Mouse (Mus musculus) ES-E14 (cell line): ENCODE results near the gene Arhgap45. TPM values are rescaled to one million over a fixed set of nuclear protein-coding genes. Genes with fewer than 3 reads are reported as not detected.

Source experiments
- DNase-seq: peaks from one replicate; pipeline ENCODE4 v3.0.0-alpha.2; 2013; ENCODE audit warnings: low read depth, low spot score
- H3K27ac ChIP-seq: 2 replicates; pipeline ENCODE4 v1.5.1; 2012; ENCODE audit warnings: low read depth, mild to moderate bottlenecking, low read length, moderate library complexity, mixed read lengths; ENCODE audit not compliant: poor library complexity, insufficient read depth, severe bottlenecking
- H3K36me3 ChIP-seq: 2 replicates; pipeline ENCODE4 v1.6.1; 2012; ENCODE audit warnings: mild to moderate bottlenecking, low read length, moderate library complexity, mixed read lengths; ENCODE audit not compliant: control insufficient read depth, poor library complexity, insufficient read depth, severe bottlenecking
- H3K4me1 ChIP-seq, 2 experiments: fragments of 150-350 bp in 1 of 2; sonication (generic) in 1 of 2; 2 replicates each; pipeline ENCODE4 v1.6.1; 2012; ENCODE audit warnings: low read length in 2 of 2, mild to moderate bottlenecking in 1 of 2, mixed read lengths in 1 of 2; ENCODE audit not compliant: control insufficient read depth in 2 of 2, insufficient read depth in 2 of 2, poor library complexity in 1 of 2
- H3K4me3 ChIP-seq, 2 experiments: fragments of 150-350 bp in 1 of 2; sonication (generic) in 1 of 2; 2 replicates each; pipeline ENCODE4 v1.5.1; 2012; ENCODE audit warnings: low read length in 2 of 2, low read depth in 1 of 2, mild to moderate bottlenecking in 1 of 2, mixed read lengths in 1 of 2; ENCODE audit not compliant: insufficient read depth in 1 of 2, poor library complexity in 1 of 2, severe bottlenecking in 1 of 2
- H3K9ac ChIP-seq: 2 replicates; pipeline ENCODE4 v1.6.1; 2012; ENCODE audit warnings: low read depth, mild to moderate bottlenecking, low read length, mixed read lengths; ENCODE audit not compliant: poor library complexity, insufficient read depth, severe bottlenecking
- H3K9me3 ChIP-seq: fragments of 150-350 bp; sonication (generic); 2 replicates; pipeline ENCODE4 v1.6.1; 2012; ENCODE audit warnings: low read depth, mild to moderate bottlenecking, low read length; ENCODE audit not compliant: control insufficient read depth, insufficient read depth
- CHD2 ChIP-seq: IDR thresholded peaks from 2 replicates; pipeline ENCODE4 v1.6.1; 2014; ENCODE audit warnings: mild to moderate bottlenecking, low read depth, low read length, inconsistent platforms
- HCFC1 ChIP-seq: IDR thresholded peaks from 2 replicates; pipeline ENCODE4 v1.6.1; 2012; ENCODE audit warnings: low read length, inconsistent platforms, borderline replicate concordance; ENCODE audit not compliant: insufficient read depth
- MAFK ChIP-seq: IDR thresholded peaks from 2 replicates; pipeline ENCODE4 v1.6.1; 2014; ENCODE audit warnings: mild to moderate bottlenecking, low read depth, low read length, inconsistent platforms; ENCODE audit not compliant: insufficient read depth
- ZC3H11A ChIP-seq: IDR thresholded peaks from 2 replicates; pipeline ENCODE4 v1.6.1; 2012; ENCODE audit warnings: low read depth, mild to moderate bottlenecking, inconsistent platforms, low read length, borderline replicate concordance
- ZNF384 ChIP-seq: IDR thresholded peaks from 2 replicates; pipeline ENCODE4 v1.6.1; 2012; ENCODE audit warnings: low read depth, low read length, inconsistent platforms
- in situ Hi-C, 2 experiments: fragments of 600-800 bp; cut with MboI; formaldehyde crosslinking; loops; one replicate each; pipeline ENCODE4 v1.15.1; 2025; ENCODE audit warnings: low sequenced_read_pairs in 2 of 2, inconsistent platforms in 1 of 2; ENCODE audit not compliant: unreplicated experiment in 2 of 2
- total RNA-seq: library from RNA; depleted of rRNA; stranded (reverse); fragments of 300-350 nt; gene quantifications from 2 replicates; pipeline ENCODE4 v1.2.3, GENCODE M21; 2012

Gene Arhgap45
- total RNA-seq, 1 experiment = 17.0 TPM

GRCm38 (mm10) chr10:80013609-80014008 lies 2.8 kb upstream of the Arhgap45 start:
- TF ChIP-seq CHD2 = no peak
- no peak for TF ChIP-seq ZNF384
- no peak for TF ChIP-seq MAFK
- no peak for TF ChIP-seq ZC3H11A
- TF ChIP-seq HCFC1 = no peak
- in situ Hi-C loops = no loop called here
- Histone ChIP-seq H3K9me3 (no peaks in the 10 kb centered on the region), H3K27ac (no peak overlapping the region), H3K9ac (peak overlapping the region; percentile 8; the same call in 1 of the 2 replicates), H3K36me3 (peaks cover 9% of the 10 kb centered on the region; the same call in 1 of the 2 replicates), H3K4me3 (peak overlapping the region; percentile 22 to 36; a peak in 3 of 4 replicates), H3K4me1 (peaks cover 5 to 25% of the 10 kb centered on the region in 2 experiments; a peak in 3 of 4 replicates)
- DNase-seq = no peak

GRCm38 (mm10) chr10:80014484-80015290 lies 1.8 kb upstream of the Arhgap45 start:
- in situ Hi-C loops = no loop called here
- no peak overlapping the region for H3K27ac ChIP-seq
- no peaks in the 10 kb centered on the region for H3K9me3 ChIP-seq
- no peak for DNase-seq
- H3K9ac ChIP-seq = no peak overlapping the region
- no peak for TF ChIP-seq ZC3H11A
- no peak for TF ChIP-seq CHD2
- H3K4me1 ChIP-seq = peaks cover 5 to 28% of the 10 kb centered on the region in 2 experiments
- peak overlapping the region; percentile 22 to 36; a peak in 2 of 4 replicates for H3K4me3 ChIP-seq
- peaks cover 6% of the 10 kb centered on the region; the same call in 1 of the 2 replicates for H3K36me3 ChIP-seq

GRCm38 (mm10) chr10:80015583-80015982 lies 870 bp upstream of the Arhgap45 start:
- in situ Hi-C loops = no loop called here
- Histone ChIP-seq H3K4me1 (peaks cover 5 to 32% of the 10 kb centered on the region in 2 experiments), H3K4me3 (no peak overlapping the region), H3K9ac (no peak overlapping the region), H3K9me3 (no peaks in the 10 kb centered on the region), H3K36me3 (peaks cover 2% of the 10 kb centered on the region; the same call in 1 of the 2 replicates), H3K27ac (no peak overlapping the region)
- no peak for DNase-seq
- TF ChIP-seq MAFK (no peak), ZNF384 (no peak), ZC3H11A (no peak), HCFC1 (no peak), CHD2 (no peak)

- Histone ChIP-seq H3K27ac (no peak overlapping the region), H3K9ac (no peak overlapping the region), H3K9me3 (no peaks in the 10 kb centered on the region), H3K36me3 (peaks cover 5% of the 10 kb centered on the region; the same call in 1 of the 2 replicates), H3K4me1 (peaks cover 5 to 41% of the 10 kb centered on the region in 2 experiments), H3K4me3 (no peak overlapping the region)
- TF ChIP-seq CHD2 (no peak), ZC3H11A (no peak), HCFC1 (no peak), MAFK (no peak), ZNF384 (no peak)
- DNase-seq = no peak
- in situ Hi-C loops = no loop called here
Measured at GRCm38 (mm10) chr10:80016931-80017330, 478 bp downstream of the Arhgap45 start.
